In genomic region chr2:72978901-72979658, GRCm38 (mm10) we compare ENCODE assay signal across 8 mouse cellular contexts. TPM values are rescaled to one million over a fixed set of nuclear protein-coding genes. Genes with fewer than 3 reads are reported as not detected.
DNase-seq lines count a peak whose midpoint lies in the region; ATAC-seq lines count a peak whose summit lies in the region.

No protein-coding gene starts in this region.

- H3K27me3 ChIP-seq in hindbrain, embryonic 11.5 days (ENCODE audit: control insufficient read depth, insufficient read depth, low read length), result no peaks in the 10 kb centered on the region

- H3K9me3 ChIP-seq in hindbrain, embryonic 11.5 days (ENCODE audit: control insufficient read depth, low read length), result no peaks in the 10 kb centered on the region

- WGBS in hindbrain, embryonic 11.5 days, result under 1% methylated on average over 22 of the region's 107 CpGs

- peak overlapping the region; percentile 99 for H3K27ac ChIP-seq in hindbrain, embryonic 11.5 days (ENCODE audit: low read depth, low read length)

- H3K4me2 ChIP-seq in hindbrain, embryonic 11.5 days (replicated peaks; ENCODE audit: low read depth, low read length), result peak overlapping the region; percentile 32

- H3K4me3 ChIP-seq in hindbrain, embryonic 11.5 days (ENCODE audit: low read depth, low read length), result peak overlapping the region; percentile 68

- peak; percentile 81 for ATAC-seq in hindbrain, embryonic 11.5 days (ENCODE audit: low FRiP score)

- DNase-seq in Muller cell, postnatal 12 days (ENCODE audit: inconsistent ontology term), result peak; percentile 95
- DNase-seq in cerebellum, adult 9-10 months, result peak; percentile 89
- peak; percentile 56 to 76 for DNase-seq in frontal cortex, adult 2 months (ENCODE audit: extremely low spot score in 1 of 2, low spot score in 1 of 2)
- peak; percentile 89 for DNase-seq in hindbrain, embryonic 11.5 days (ENCODE audit: low spot score)
- DNase-seq in layer of hippocampus, postnatal 14 days (ENCODE audit: low spot score in 2 of 2), result peak; percentile 81 to 86
- DNase-seq in lung, postnatal 10 days, result peak; percentile 93
- peak; percentile 88 for DNase-seq in ovary, postnatal 36 days (ENCODE audit: low spot score)
- peak; percentile 92 for DNase-seq in thymus, postnatal 14 days

- H3K4me1 ChIP-seq in hindbrain, embryonic 11.5 days (replicated peaks; ENCODE audit: control insufficient read depth, insufficient read depth, low read length), result no peaks in the 10 kb centered on the region

- no peaks in the 10 kb centered on the region for H3K36me3 ChIP-seq in hindbrain, embryonic 11.5 days (ENCODE audit: control insufficient read depth, insufficient read depth, low read length)

- H3K9ac ChIP-seq in hindbrain, embryonic 11.5 days (ENCODE audit: low read depth, low read length), result peak overlapping the region; percentile 95

RNA-seq across cellular contexts. Expression of gene Sp3, which starts 1.2 kb away (rescaled TPM):
- polyA plus RNA-seq in frontal cortex, adult 2 months (2012; rRNA removed), result 29.9 and 34.5 TPM in 2 replicates
- polyA plus RNA-seq in hindbrain, embryonic 11.5 days (2014; fragmentation: Nextera tagmentation; extraction: Ambion mirVana), result 66.3 and 67.1 TPM in 2 replicates
- total RNA-seq in layer of hippocampus, postnatal 14 days (2021), result 10 to 100 TPM; 51.1 to 58.2 TPM

RNA-seq across cellular contexts. Expression of gene Gm11084, which starts 7.4 kb away (rescaled TPM):
- polyA plus RNA-seq in frontal cortex, adult 2 months (2012; rRNA removed), result not detected in 2 replicates
- polyA plus RNA-seq in hindbrain, embryonic 11.5 days (2014; fragmentation: Nextera tagmentation; extraction: Ambion mirVana), result not detected in 2 replicates
- total RNA-seq in layer of hippocampus, postnatal 14 days (2021), result not detected

Comparison
In these comparisons a context has a peak if more than half of its experiments do, and no peak if none do; other contexts are left out.
1. Peak in every context shown above with its lines: DNase-seq, ATAC-seq, H3K4me3 ChIP-seq and H3K27ac ChIP-seq.